Mouse (Mus musculus) cortical plate, adult 2 months (tissue): ENCODE data around the gene Prrx2.
"Not testable (repeated sequence)": the region's sequence is repeated elsewhere in the genome, so short reads cannot be mapped to it uniquely, and the experiment has no call there.

Source experiments
- CTCF ChIP-seq: fragments of 200-500 bp; IDR thresholded peaks from 2 replicates; pipeline ENCODE4 v1.5.1; 2011; ENCODE audit warnings: mild to moderate bottlenecking, control low read depth, low read length; ENCODE audit not compliant: insufficient read depth; ENCODE audit errors: extremely low read depth
- POLR2A ChIP-seq: fragments of 200-500 bp; IDR thresholded peaks from 2 replicates; pipeline ENCODE4 v1.6.1; 2011; ENCODE audit warnings: mild to moderate bottlenecking, low read length, control low read depth; ENCODE audit not compliant: insufficient read depth; ENCODE audit errors: extremely low read depth

DNA sequence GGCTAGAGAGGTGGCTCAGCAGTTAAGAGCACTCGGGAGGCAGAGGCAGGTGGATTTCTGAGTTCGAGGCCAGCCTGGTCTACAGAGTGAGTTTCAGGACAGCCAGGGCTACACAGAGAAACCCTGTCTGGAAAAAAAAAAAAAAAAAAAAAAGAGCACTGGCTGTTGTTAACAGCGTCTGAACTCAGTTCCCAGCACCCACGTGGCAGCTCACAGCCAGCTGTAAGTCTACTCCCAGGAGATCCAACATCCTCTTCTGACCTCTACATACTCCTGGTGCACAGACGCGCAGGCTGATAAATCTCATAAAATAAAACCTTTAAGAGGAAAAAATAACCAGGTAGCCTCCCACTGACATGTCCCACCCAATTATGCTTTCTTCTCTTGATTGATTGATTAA, 81.2 kb downstream of the Prrx2 start:
- TF ChIP-seq POLR2A, CTCF: not testable (repeated sequence)
